24 mouse cellular contexts compared by ENCODE assay signal in the genomic region with DNA sequence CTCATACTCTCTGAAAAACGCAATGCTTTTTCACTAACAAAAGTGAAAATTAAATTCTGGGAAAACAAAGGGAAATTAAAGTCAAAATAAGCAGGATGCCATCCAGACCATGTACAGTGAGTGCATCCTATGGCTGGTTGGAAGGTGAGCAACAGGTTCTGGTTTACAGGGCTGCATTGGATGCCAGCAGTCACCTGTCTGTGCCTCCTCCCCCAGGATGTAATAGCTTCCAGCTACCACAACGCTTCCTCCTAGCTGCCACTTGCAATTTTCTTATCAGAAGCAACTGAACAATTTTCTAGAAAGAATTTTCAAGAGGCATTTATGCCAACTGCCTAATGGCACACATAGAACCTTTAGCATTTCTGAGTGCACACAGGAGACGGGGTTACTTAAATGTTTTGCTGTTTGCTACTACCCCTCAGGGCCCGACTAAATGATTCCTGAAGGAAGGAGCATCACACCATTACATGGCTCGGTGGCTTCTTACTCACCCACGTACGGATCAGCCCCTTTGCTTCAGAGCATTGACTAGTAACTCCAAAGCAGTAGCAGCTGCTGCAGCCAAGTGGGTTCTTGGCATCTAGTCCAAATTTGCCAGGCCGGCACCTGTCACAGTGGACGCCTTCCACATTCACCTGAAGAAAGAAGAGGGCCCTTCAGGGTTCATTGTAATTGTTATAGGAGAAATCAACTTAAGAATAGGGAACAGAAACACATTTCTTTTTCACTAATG.
DNase-seq lines count a peak whose midpoint lies in the region; ATAC-seq and TF ChIP-seq lines count a peak whose summit lies in the region.
"Had no signal": no experiment of that assay in that cellular context is flagged by ENCODE, and none has a peak within 500 bp of the region (broad histone marks: within the 10 kb centered on the region; RNA-seq: fewer than 3 reads in every experiment).

No protein-coding gene starts in this region.

- no peaks in the 10 kb centered on the region for H3K27me3 ChIP-seq in hindbrain, postnatal 0 days (ENCODE audit: insufficient read depth, low read length)
- H3K27me3 ChIP-seq in hindbrain, embryonic 14.5 days (ENCODE audit: control insufficient read depth, insufficient read depth, low read length): no peaks in the 10 kb centered on the region
- H3K27me3 ChIP-seq in stomach, postnatal 0 days (ENCODE audit: control insufficient read depth, insufficient read depth, low read length): no peaks in the 10 kb centered on the region
- H3K27me3 ChIP-seq: CH12.LX; forebrain, embryonic 15.5 days; heart, embryonic 12.5 days; liver, embryonic 15.5 days; lung, embryonic 15.5 days; Patski; stomach, embryonic 15.5 days had no signal

- no peak overlapping the region for H3K9ac ChIP-seq in hindbrain, postnatal 0 days (replicated peaks; ENCODE audit: low read length)
- no peak overlapping the region for H3K9ac ChIP-seq in hindbrain, embryonic 14.5 days
- no peak overlapping the region for H3K9ac ChIP-seq in stomach, postnatal 0 days (ENCODE audit: low read length)
- H3K9ac ChIP-seq: forebrain, embryonic 15.5 days; heart, embryonic 12.5 days; liver, embryonic 15.5 days; lung, embryonic 15.5 days; stomach, embryonic 15.5 days had no signal

- H3K4me1 ChIP-seq in hindbrain, postnatal 0 days (ENCODE audit: insufficient read depth, low read length): no peaks in the 10 kb centered on the region
- no peaks in the 10 kb centered on the region; the same call in 1 of the 2 replicates for H3K4me1 ChIP-seq in hindbrain, embryonic 14.5 days (replicated peaks; ENCODE audit: control insufficient read depth, insufficient read depth, low read length)
- H3K4me1 ChIP-seq in stomach, postnatal 0 days (replicated peaks; ENCODE audit: control insufficient read depth, insufficient read depth): no peaks in the 10 kb centered on the region
- H3K4me1 ChIP-seq: embryonic facial prominence, embryonic 10.5 days; liver, embryonic 15.5 days; lung, embryonic 15.5 days; stomach, embryonic 15.5 days had no signal

- H3K27ac ChIP-seq in hindbrain, postnatal 0 days: no peak overlapping the region
- no peak overlapping the region for H3K27ac ChIP-seq in hindbrain, embryonic 14.5 days
- H3K27ac ChIP-seq in stomach, postnatal 0 days (replicated peaks): no peak overlapping the region
- H3K27ac ChIP-seq: embryonic facial prominence, embryonic 10.5 days; forebrain, embryonic 15.5 days; kidney, postnatal 0 days; liver, embryonic 15.5 days; lung, embryonic 15.5 days; macrophage; stomach, embryonic 15.5 days had no signal

- WGBS in hindbrain, postnatal 0 days: 73% methylated on average over 9 of the region's 9 CpGs
- 85% methylated on average over 9 of the region's 9 CpGs for WGBS in hindbrain, embryonic 14.5 days
- WGBS in stomach, postnatal 0 days: 89% methylated on average over 9 of the region's 9 CpGs

- DNase-seq in hindbrain, postnatal 0 days (ENCODE audit: low spot score): peak; percentile 31
- no peak for DNase-seq in hindbrain, embryonic 14.5 days (ENCODE audit: low spot score)
- peak; percentile 2 for DNase-seq in cerebellum, adult 11 months
- peak; percentile 2 for DNase-seq in cerebellum, adult 8-10 months
- DNase-seq in cerebellum, postnatal 36 days: peak; percentile 34 to 41
- DNase-seq in urinary bladder, postnatal 36 days (ENCODE audit: low spot score in 2 of 2): no peak
- DNase-seq in stomach, postnatal 0 days (ENCODE audit: low spot score): no peak
- DNase-seq: B cell, adult 2 months; heart, postnatal 14 days; kidney, adult 2 months; layer of hippocampus, adult 9-11 months; liver; thymus, adult 2 months had no signal

- no peak for TF ChIP-seq EP300 in stomach, postnatal 0 days (optimal IDR thresholded peaks at IDR 0.05)

- no peaks in the 10 kb centered on the region for H3K36me3 ChIP-seq in hindbrain, postnatal 0 days (ENCODE audit: insufficient read depth, low read length)
- no peaks in the 10 kb centered on the region for H3K36me3 ChIP-seq in hindbrain, embryonic 14.5 days (replicated peaks; ENCODE audit: control insufficient read depth, insufficient read depth)
- no peaks in the 10 kb centered on the region for H3K36me3 ChIP-seq in stomach, postnatal 0 days (ENCODE audit: control insufficient read depth, insufficient read depth, low read length)
- H3K36me3 ChIP-seq: embryonic facial prominence, embryonic 10.5 days; forebrain, embryonic 15.5 days; G1E; heart, embryonic 12.5 days; liver, embryonic 15.5 days; lung, embryonic 15.5 days; stomach, embryonic 15.5 days had no signal

- ATAC-seq in hindbrain, postnatal 0 days: peak; percentile 55
- no peak for ATAC-seq in hindbrain, embryonic 14.5 days (ENCODE audit: low FRiP score)
- no peak for ATAC-seq in stomach, postnatal 0 days (ENCODE audit: low FRiP score, low TSS enrichment)
- ATAC-seq: forebrain, embryonic 15.5 days; Patski had no signal

- no peak for TF ChIP-seq CTCF in hindbrain, postnatal 0 days (IDR thresholded peaks at IDR 0.05; ENCODE audit: low read depth)
- no peak for TF ChIP-seq CTCF in stomach, postnatal 0 days (IDR thresholded peaks at IDR 0.05; ENCODE audit: low read depth)

- H3K9me3 ChIP-seq in hindbrain, postnatal 0 days (ENCODE audit: low read length): no peaks in the 10 kb centered on the region
- no peaks in the 10 kb centered on the region for H3K9me3 ChIP-seq in hindbrain, embryonic 14.5 days (ENCODE audit: control insufficient read depth, low read length)
- H3K9me3 ChIP-seq in stomach, postnatal 0 days (ENCODE audit: control insufficient read depth, low read length): no peaks in the 10 kb centered on the region
- H3K9me3 ChIP-seq: embryonic facial prominence, embryonic 10.5 days; forebrain, embryonic 15.5 days; G1E; heart, embryonic 12.5 days; liver, embryonic 15.5 days; lung, embryonic 15.5 days; stomach, embryonic 15.5 days had no signal

- H3K4me3 ChIP-seq in hindbrain, postnatal 0 days (ENCODE audit: low read length): no peak overlapping the region
- no peak overlapping the region for H3K4me3 ChIP-seq in hindbrain, embryonic 14.5 days (replicated peaks; ENCODE audit: low read length)
- no peak overlapping the region for H3K4me3 ChIP-seq in stomach, postnatal 0 days (ENCODE audit: low read depth, low read length)
- H3K4me3 ChIP-seq: embryonic facial prominence, embryonic 10.5 days; forebrain, embryonic 15.5 days; heart, embryonic 12.5 days; liver, embryonic 15.5 days; lung, embryonic 15.5 days; stomach, embryonic 15.5 days had no signal

- H3K4me2 ChIP-seq in hindbrain, postnatal 0 days (ENCODE audit: low read depth, low read length): no peak overlapping the region
- no peak overlapping the region for H3K4me2 ChIP-seq in hindbrain, embryonic 14.5 days (replicated peaks)
- no peak overlapping the region for H3K4me2 ChIP-seq in stomach, postnatal 0 days (replicated peaks; ENCODE audit: low read depth)
- H3K4me2 ChIP-seq: forebrain, embryonic 15.5 days; heart, embryonic 12.5 days; liver, embryonic 15.5 days; lung, embryonic 15.5 days; stomach, embryonic 15.5 days had no signal

Comparison
In these comparisons a context has a peak if more than half of its experiments do, and no peak if none do; other contexts are left out.
1. DNase-seq: peak in hindbrain, postnatal 0 days (single experiment), cerebellum, adult 11 months (single experiment), cerebellum, adult 8-10 months (single experiment) and cerebellum, postnatal 36 days (2 of 2); none in hindbrain, embryonic 14.5 days (single experiment), urinary bladder, postnatal 36 days (0 of 2) and stomach, postnatal 0 days (single experiment).